Mouse (Mus musculus): ENCODE data around the gene Cltb. TPM values are rescaled to one million over a fixed set of nuclear protein-coding genes. Genes with fewer than 3 reads are reported as not detected.

Gene Cltb
- total and polyA plus RNA-seq, 2 experiments from 2014 or later = 224 to 278 TPM

GRCm38 (mm10) chr13:54585831-54586230 lies 25.3 kb downstream of the Cltb start:
- peaks cover 55% of the 10 kb centered on the region for H3K36me3 ChIP-seq (ENCODE audit: insufficient read depth)

GRCm38 (mm10) chr13:54582860-54583259 lies 28.3 kb downstream of the Cltb start:
- H3K27ac ChIP-seq (ENCODE audit: low read depth, low read length) = no peak overlapping the region
- no peak overlapping the region for H3K9ac ChIP-seq
- H3K27me3 ChIP-seq (ENCODE audit: insufficient read depth, low read length) = no peaks in the 10 kb centered on the region
- no peak for ATAC-seq
- no peak overlapping the region for H3K4me3 ChIP-seq (ENCODE audit: low read depth, low read length)
- no peak for TF ChIP-seq CTCF (IDR thresholded peaks at IDR 0.05; ENCODE audit: low read depth)
- DNase-seq = no peak
- 91% methylated on average over 5 of the region's 5 CpGs for WGBS
- no peak overlapping the region for H3K4me2 ChIP-seq (ENCODE audit: low read depth)
- peaks cover 74% of the 10 kb centered on the region for H3K36me3 ChIP-seq (ENCODE audit: insufficient read depth)
- no peaks in the 10 kb centered on the region for H3K9me3 ChIP-seq (ENCODE audit: low read length)
- H3K4me1 ChIP-seq (ENCODE audit: insufficient read depth) = no peaks in the 10 kb centered on the region

More at GRCm38 (mm10) chr13:54585831-54586230, 25.3 kb downstream of the Cltb start:
- Histone ChIP-seq H3K9ac (no peak overlapping the region), H3K4me1 (ENCODE audit: insufficient read depth) (0 out of 2 replicates have a peak, but pooled peaks cover 4% of the 10 kb centered on the region), H3K27me3 (ENCODE audit: insufficient read depth, low read length) (no peaks in the 10 kb centered on the region), H3K9me3 (ENCODE audit: low read length) (no peaks in the 10 kb centered on the region), H3K27ac (ENCODE audit: low read depth, low read length) (no peak overlapping the region), H3K4me3 (ENCODE audit: low read depth, low read length) (no peak overlapping the region), H3K4me2 (ENCODE audit: low read depth) (no peak overlapping the region)
- DNase-seq = no peak
- no peak for ATAC-seq
- TF ChIP-seq CTCF (IDR thresholded peaks at IDR 0.05; ENCODE audit: low read depth) = no peak
- 93% methylated on average over 11 of the region's 11 CpGs for WGBS

- H3K9me3 ChIP-seq (ENCODE audit: low read length) = no peaks in the 10 kb centered on the region
- DNase-seq (no peak), ATAC-seq (no peak)
- 36% methylated on average over 10 of the region's 10 CpGs for WGBS
- peaks cover 71% of the 10 kb centered on the region for H3K36me3 ChIP-seq (ENCODE audit: insufficient read depth)
- no peak overlapping the region for H3K4me2 ChIP-seq (ENCODE audit: low read depth)
- H3K4me1 ChIP-seq (ENCODE audit: insufficient read depth) = no peaks in the 10 kb centered on the region
- no peaks in the 10 kb centered on the region for H3K27me3 ChIP-seq (ENCODE audit: insufficient read depth, low read length)
- H3K9ac ChIP-seq = no peak overlapping the region
- no peak for TF ChIP-seq CTCF (IDR thresholded peaks at IDR 0.05; ENCODE audit: low read depth)
- no peak overlapping the region for H3K27ac ChIP-seq (ENCODE audit: low read depth, low read length)
- no peak overlapping the region for H3K4me3 ChIP-seq (ENCODE audit: low read depth, low read length)
Observed at GRCm38 (mm10) chr13:54582126-54582525, 29.0 kb downstream of the Cltb start.

GRCm38 (mm10) chr13:54581385-54581784 lies 29.8 kb downstream of the Cltb start:
- no peak overlapping the region for H3K9ac ChIP-seq
- 74% methylated on average over 2 of the region's 2 CpGs for WGBS
- H3K27me3 ChIP-seq (ENCODE audit: insufficient read depth, low read length) = no peaks in the 10 kb centered on the region
- peaks cover 68% of the 10 kb centered on the region for H3K36me3 ChIP-seq (ENCODE audit: insufficient read depth)
- no peak for TF ChIP-seq CTCF (IDR thresholded peaks at IDR 0.05; ENCODE audit: low read depth)
- no peak overlapping the region for H3K4me2 ChIP-seq (ENCODE audit: low read depth)
- no peaks in the 10 kb centered on the region for H3K9me3 ChIP-seq (ENCODE audit: low read length)
- H3K4me1 ChIP-seq (ENCODE audit: insufficient read depth) = no peaks in the 10 kb centered on the region
- no peak overlapping the region for H3K4me3 ChIP-seq (ENCODE audit: low read depth, low read length)
- DNase-seq = no peak
- no peak overlapping the region for H3K27ac ChIP-seq (ENCODE audit: low read depth, low read length)
- no peak for ATAC-seq

- H3K27me3 ChIP-seq (ENCODE audit: insufficient read depth, low read length) = no peaks in the 10 kb centered on the region
- H3K4me1 ChIP-seq (ENCODE audit: insufficient read depth) = peaks cover 11% of the 10 kb centered on the region; the same call in 1 of the 2 replicates
- no peak overlapping the region for H3K9ac ChIP-seq
- no peak overlapping the region for H3K4me2 ChIP-seq (ENCODE audit: low read depth)
- H3K4me3 ChIP-seq (ENCODE audit: low read depth, low read length) = no peak overlapping the region
- no peak for ATAC-seq
- H3K36me3 ChIP-seq (ENCODE audit: insufficient read depth) = peaks cover 36% of the 10 kb centered on the region
- no peak overlapping the region for H3K27ac ChIP-seq (ENCODE audit: low read depth, low read length)
- no peak for TF ChIP-seq CTCF (IDR thresholded peaks at IDR 0.05; ENCODE audit: low read depth)
- DNase-seq = no peak
- no peaks in the 10 kb centered on the region for H3K9me3 ChIP-seq (ENCODE audit: low read length)
- WGBS = 83% methylated on average over 21 of the region's 21 CpGs
Observed at GRCm38 (mm10) chr13:54577652-54578507, 33.3 kb downstream of the Cltb start.

GRCm38 (mm10) chr13:54575489-54575888 lies 35.7 kb downstream of the Cltb start:
- Histone ChIP-seq H3K9ac (peak overlapping the region; percentile 87), H3K4me3 (ENCODE audit: low read depth, low read length) (peak overlapping the region; percentile 99), H3K27me3 (ENCODE audit: insufficient read depth, low read length) (no peaks in the 10 kb centered on the region), H3K4me2 (ENCODE audit: low read depth) (peak overlapping the region; percentile 88), H3K4me1 (ENCODE audit: insufficient read depth) (peaks cover 11% of the 10 kb centered on the region; the same call in 1 of the 2 replicates), H3K36me3 (ENCODE audit: insufficient read depth) (peaks cover 16% of the 10 kb centered on the region), H3K27ac (ENCODE audit: low read depth, low read length) (peak overlapping the region; percentile 81), H3K9me3 (ENCODE audit: low read length) (no peaks in the 10 kb centered on the region)
- 2% methylated on average over 19 of the region's 19 CpGs for WGBS
- DNase-seq = no peak
- no peak for TF ChIP-seq CTCF (IDR thresholded peaks at IDR 0.05; ENCODE audit: low read depth)
- ATAC-seq = peak; percentile 8

GRCm38 (mm10) chr13:54574854-54575481 lies 36.2 kb downstream of the Cltb start, which contains the start of gene Arl10:
Gene Arl10, plus strand, starts transcription at chr13:54575015.
- Histone ChIP-seq H3K36me3 (ENCODE audit: insufficient read depth) (peaks cover 13% of the 10 kb centered on the region), H3K9ac (peak within 1 kb of the TSS; percentile 87), H3K4me3 (ENCODE audit: low read depth, low read length) (peak within 1 kb of the TSS; percentile 99), H3K4me2 (ENCODE audit: low read depth) (peak within 1 kb of the TSS; percentile 88), H3K4me1 (ENCODE audit: insufficient read depth) (peaks cover 11% of the 10 kb centered on the region; the same call in 1 of the 2 replicates), H3K9me3 (ENCODE audit: low read length) (no peaks in the 10 kb centered on the region), H3K27me3 (ENCODE audit: insufficient read depth, low read length) (no peaks in the 10 kb centered on the region), H3K27ac (ENCODE audit: low read depth, low read length) (peak within 1 kb of the TSS; percentile 81)
- ATAC-seq (peak; percentile 95), DNase-seq (peak; percentile 84)
- WGBS = 1% methylated on average over 55 of the region's 55 CpGs
- TF ChIP-seq CTCF (IDR thresholded peaks at IDR 0.05; ENCODE audit: low read depth) = peak; percentile 54
